Mouse (Mus musculus) erythroblast, embryonic 14.5 days (primary cell): ENCODE measurements at regions not wholly inside any gene's neighbourhood (a gene's known extent, or its start where the extent isn't known, plus 50 kb on each side); places are given as distances from the start of the nearest gene placed in this dataset.

Experiments
- GATA1 ChIP-seq: IDR thresholded peaks from 2 replicates; pipeline ENCODE4 v1.6.1; 2012; ENCODE audit warnings: low read length, inconsistent platforms, mixed read lengths
- TAL1 ChIP-seq: IDR thresholded peaks from 3 replicates; pipeline ENCODE4 v1.6.1; 2012; ENCODE audit warnings: low read length, inconsistent platforms, mixed read lengths

- TF ChIP-seq GATA1 (no peak), TAL1 (no peak)
These were observed 112.8 kb upstream of the Tbx18 start for GRCm38 (mm10) chr9:87843898-87844297.
